10 mouse cellular contexts compared by ENCODE assay signal in genomic region chr2:106895326-106896023, GRCm38 (mm10).
DNase-seq lines count a peak whose midpoint lies in the region; ATAC-seq and TF ChIP-seq lines count a peak whose summit lies in the region.
"Had no signal": no experiment of that assay in that cellular context is flagged by ENCODE, and none has a peak within 500 bp of the region (broad histone marks: within the 10 kb centered on the region; RNA-seq: fewer than 3 reads in every experiment).

No protein-coding gene starts in this region.

- TF ChIP-seq CTCF in E14TG2a.4 (conservative IDR thresholded peaks at IDR 0.05; ENCODE audit: low read length), result no peak
- no peak for TF ChIP-seq CTCF in thymus, adult 2 months (IDR thresholded peaks at IDR 0.05; ENCODE audit: borderline replicate concordance, control insufficient read depth, extremely low read depth, insufficient read depth, low read length, poor library complexity)

- DNase-seq in cerebellum, adult 11-12 months, result no peak
- DNase-seq in urinary bladder, postnatal 4 days (ENCODE audit: low spot score in 2 of 2), result no peak
- no peak for DNase-seq in thymus, adult 2 months
- DNase-seq in right cerebral cortex, postnatal 36 days (ENCODE audit: low spot score in 2 of 2), result no peak
- DNase-seq: kidney, adult 18-20 months; layer of hippocampus, postnatal 36 days had no signal

- H3K9ac ChIP-seq in forebrain, embryonic 16.5 days (replicated peaks; ENCODE audit: low read depth, low read length), result no peak overlapping the region
- H3K9ac ChIP-seq in midbrain, embryonic 12.5 days (replicated peaks), result no peak overlapping the region

- peak; percentile 20; the same call in 1 of the 2 replicates for ATAC-seq in cerebellum, adult (ENCODE audit: insufficient number of reproducible peaks, low FRiP score, low TSS enrichment)
- peak; percentile 62; the same call in 1 of the 2 replicates for ATAC-seq in forebrain, embryonic 16.5 days
- peak; percentile 94 for ATAC-seq in midbrain, embryonic 12.5 days (ENCODE audit: low FRiP score, low read depth)

- H3K27ac ChIP-seq in forebrain, embryonic 16.5 days (ENCODE audit: low read length), result no peak overlapping the region
- H3K27ac ChIP-seq in midbrain, embryonic 12.5 days (replicated peaks), result peak overlapping the region; percentile 60
- no peak overlapping the region for H3K27ac ChIP-seq in thymus, adult 2 months (ENCODE audit: control insufficient read depth, insufficient read depth, low read length)

- H3K4me1 ChIP-seq in E14TG2a.4 (replicated peaks; ENCODE audit: low read depth, low read length), result peaks cover 25% of the 10 kb centered on the region
- H3K4me1 ChIP-seq in forebrain, embryonic 16.5 days (replicated peaks; ENCODE audit: control insufficient read depth, insufficient read depth, low read length), result peaks cover 4% of the 10 kb centered on the region; the same call in 1 of the 2 replicates
- peaks cover 9% of the 10 kb centered on the region for H3K4me1 ChIP-seq in midbrain, embryonic 12.5 days
- H3K4me1 ChIP-seq in thymus, adult 2 months (replicated peaks; ENCODE audit: control insufficient read depth, insufficient read depth, low read length), result no peaks in the 10 kb centered on the region

- no peak overlapping the region for H3K4me2 ChIP-seq in forebrain, embryonic 16.5 days (ENCODE audit: low read length)
- H3K4me2 ChIP-seq in midbrain, embryonic 12.5 days (replicated peaks), result no peak overlapping the region

- 0 out of 2 replicates have a peak overlapping the region, but pooled peaks have one; percentile 13 for H3K4me3 ChIP-seq in E14TG2a.4 (replicated peaks; ENCODE audit: low read length)
- no peak overlapping the region for H3K4me3 ChIP-seq in forebrain, embryonic 16.5 days (replicated peaks; ENCODE audit: low read length)
- no peak overlapping the region for H3K4me3 ChIP-seq in midbrain, embryonic 12.5 days
- H3K4me3 ChIP-seq in thymus, adult 2 months (ENCODE audit: control insufficient read depth, insufficient read depth, low read length), result no peak overlapping the region

- no peaks in the 10 kb centered on the region for H3K27me3 ChIP-seq in E14TG2a.4 (ENCODE audit: insufficient read depth, low read length)
- H3K27me3 ChIP-seq in forebrain, embryonic 16.5 days (replicated peaks; ENCODE audit: control insufficient read depth, insufficient read depth, low read length), result no peaks in the 10 kb centered on the region
- H3K27me3 ChIP-seq in midbrain, embryonic 12.5 days, result no peaks in the 10 kb centered on the region
- no peaks in the 10 kb centered on the region for H3K27me3 ChIP-seq in thymus, adult 2 months (ENCODE audit: control insufficient read depth, insufficient read depth, low read length)

- no peak for TF ChIP-seq POLR2A in thymus, adult 2 months (IDR thresholded peaks at IDR 0.05; ENCODE audit: control insufficient read depth, extremely low read depth, insufficient read depth, low read length, poor library complexity)

- H3K9me3 ChIP-seq in E14TG2a.4 (ENCODE audit: low read length), result no peaks in the 10 kb centered on the region
- no peaks in the 10 kb centered on the region for H3K9me3 ChIP-seq in forebrain, embryonic 16.5 days (ENCODE audit: control insufficient read depth, low read length)
- no peaks in the 10 kb centered on the region for H3K9me3 ChIP-seq in midbrain, embryonic 12.5 days

- WGBS in forebrain, embryonic 16.5 days, result 23% methylated on average over 11 of the region's 11 CpGs
- WGBS in midbrain, embryonic 12.5 days, result 10% methylated on average over 11 of the region's 11 CpGs
- WGBS in thymus, adult 2 months, result 55% methylated on average over 11 of the region's 11 CpGs

- no peaks in the 10 kb centered on the region for H3K36me3 ChIP-seq in E14TG2a.4 (ENCODE audit: insufficient read depth, low read length)
- no peaks in the 10 kb centered on the region for H3K36me3 ChIP-seq in forebrain, embryonic 16.5 days (ENCODE audit: control insufficient read depth, insufficient read depth)
- no peaks in the 10 kb centered on the region for H3K36me3 ChIP-seq in midbrain, embryonic 12.5 days
- H3K36me3 ChIP-seq in thymus, adult 2 months (ENCODE audit: control insufficient read depth, insufficient read depth, low read length), result no peaks in the 10 kb centered on the region

Comparison
In these comparisons a context has a peak if more than half of its experiments do, and no peak if none do; other contexts are left out.
1. ATAC-seq: peak in every context shown above with its lines; median percentile 94 in midbrain, embryonic 12.5 days; 62 in forebrain, embryonic 16.5 days; 20 in cerebellum, adult.